Mouse (Mus musculus): ENCODE data around the gene BC048562. TPM values are rescaled to one million over a fixed set of nuclear protein-coding genes. Genes with fewer than 3 reads are reported as not detected.

BC048562 gene
- polyA plus RNA-seq, 1 experiment from 2014 or later = not detected

DNA sequence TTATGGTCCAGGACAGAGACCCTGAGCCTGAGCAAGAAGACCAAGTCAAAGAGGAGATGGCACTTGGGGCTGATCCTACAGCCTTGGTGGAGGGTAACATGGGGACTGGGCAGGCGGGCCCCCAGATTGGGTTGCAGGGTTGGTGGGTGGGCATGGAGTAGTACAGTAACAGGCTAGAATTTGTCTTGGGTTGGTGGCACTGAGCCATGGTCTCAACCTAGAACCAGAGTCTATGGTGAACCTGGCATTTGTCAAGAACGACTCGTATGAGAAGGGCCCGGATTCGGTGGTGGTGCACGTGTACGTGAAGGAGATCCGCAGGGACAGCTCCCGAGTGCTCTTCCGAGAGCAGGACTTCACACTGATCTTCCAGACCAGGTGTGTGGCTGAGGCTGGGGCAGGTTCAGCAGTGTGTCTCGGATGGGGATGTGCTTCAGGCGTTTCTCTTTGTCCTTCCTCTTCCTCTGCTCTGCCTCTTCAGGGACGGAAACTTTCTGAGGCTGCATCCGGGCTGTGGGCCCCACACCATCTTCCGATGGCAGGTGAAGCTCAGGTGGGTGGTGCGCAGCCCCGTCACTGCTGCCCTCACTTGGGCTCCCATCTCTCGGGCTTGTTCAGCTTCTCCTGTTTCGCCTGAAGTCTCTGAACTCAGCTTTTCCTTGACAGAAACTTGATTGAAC is 58.0 kb downstream of the BC048562 start:
- Histone ChIP-seq H3K36me3 (peaks cover 81% of the 10 kb centered on the region), H3K9me3 (no peaks in the 10 kb centered on the region), H3K9ac (no peak overlapping the region), H3K4me3 (no peak overlapping the region), H3K4me1 (peaks cover 24% of the 10 kb centered on the region), H3K4me2 (no peak overlapping the region), H3K27ac (no peak overlapping the region), H3K27me3 (no peaks in the 10 kb centered on the region)
- whole genome bisulfite sequencing = 93% methylated on average over 19 of the region's 19 CpGs
- no peak for ATAC-seq (ENCODE audit: insufficient number of reproducible peaks, low FRiP score, low TSS enrichment, low read depth)

DNA sequence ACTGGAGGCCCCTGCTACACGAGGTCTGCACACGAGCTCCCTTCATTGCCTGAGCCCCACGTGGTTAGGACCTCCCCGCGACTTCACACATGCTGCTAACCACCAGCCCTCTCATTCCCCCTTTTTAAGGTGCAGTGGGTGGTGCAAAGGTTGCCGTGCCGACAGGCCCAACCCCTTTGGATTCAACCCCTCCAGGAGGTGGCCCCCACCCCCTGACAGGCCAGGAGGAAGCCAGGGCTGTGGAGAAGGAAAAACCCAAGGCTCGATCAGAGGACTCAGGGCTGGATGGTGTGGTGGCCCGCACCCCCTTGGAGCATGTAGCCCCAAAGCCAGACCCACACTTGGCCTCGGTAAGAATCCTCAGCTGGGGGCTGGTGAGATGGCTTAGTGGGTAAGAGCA is 58.6 kb downstream of the BC048562 start:
- H3K4me3 ChIP-seq = no peak overlapping the region
- H3K9me3 ChIP-seq = no peaks in the 10 kb centered on the region
- H3K9ac ChIP-seq = no peak overlapping the region
- peaks cover 81% of the 10 kb centered on the region for H3K36me3 ChIP-seq
- WGBS = 85% methylated on average over 10 of the region's 10 CpGs
- no peaks in the 10 kb centered on the region for H3K27me3 ChIP-seq
- peaks cover 20% of the 10 kb centered on the region for H3K4me1 ChIP-seq
- ATAC-seq (ENCODE audit: insufficient number of reproducible peaks, low FRiP score, low TSS enrichment, low read depth) = no peak
- H3K27ac ChIP-seq = no peak overlapping the region
- H3K4me2 ChIP-seq = no peak overlapping the region

Other genes with a start within 250 kb of the BC048562 start
- gene Bsn, start 246.1 kb upstream of the BC048562 start, polyA plus RNA-seq (2015; fragmentation: Nextera tagmentation; extraction: Ambion mirVana) = 0.76 and 0.82 TPM in 2 replicates
- gene Dag1, start 172.5 kb upstream of the BC048562 start, polyA plus RNA-seq (2015; fragmentation: Nextera tagmentation; extraction: Ambion mirVana) = 86.6 and 107 TPM in 2 replicates
- 35.5 and 43.8 TPM in 2 replicates for gene Nicn1, start 146.1 kb upstream of the BC048562 start, polyA plus RNA-seq (2015; fragmentation: Nextera tagmentation; extraction: Ambion mirVana)
- gene Amt, start 139.6 kb upstream of the BC048562 start, polyA plus RNA-seq (2015; fragmentation: Nextera tagmentation; extraction: Ambion mirVana) = 8.3 and 9.5 TPM in 2 replicates
- gene Rhoa, start 130.4 kb upstream of the BC048562 start, polyA plus RNA-seq (2015; fragmentation: Nextera tagmentation; extraction: Ambion mirVana) = 470 and 473 TPM in 2 replicates
- 44.3 and 47.6 TPM in 2 replicates for gene Tcta, start 130.3 kb upstream of the BC048562 start, polyA plus RNA-seq (2015; fragmentation: Nextera tagmentation; extraction: Ambion mirVana)
- gene Gpx1, start 97.6 kb upstream of the BC048562 start, polyA plus RNA-seq (2015; fragmentation: Nextera tagmentation; extraction: Ambion mirVana) = 621 and 657 TPM in 2 replicates
- 99.6 and 108 TPM in 2 replicates for gene Usp4, start 88.6 kb upstream of the BC048562 start, polyA plus RNA-seq (2015; fragmentation: Nextera tagmentation; extraction: Ambion mirVana)
- gene 1700102P08Rik, start 43.7 kb upstream of the BC048562 start, polyA plus RNA-seq (2015; fragmentation: Nextera tagmentation; extraction: Ambion mirVana) = 0.72 and 0.74 TPM in 2 replicates
- gene Ccdc36, start 8.0 kb upstream of the BC048562 start, polyA plus RNA-seq (2015; fragmentation: Nextera tagmentation; extraction: Ambion mirVana) = 1.2 and 1.3 TPM in 2 replicates
- 56.3 and 57.8 TPM in 2 replicates for gene Ccdc71, start 24.0 kb downstream of the BC048562 start, polyA plus RNA-seq (2015; fragmentation: Nextera tagmentation; extraction: Ambion mirVana)
- gene Klhdc8b, start 25.1 kb downstream of the BC048562 start, polyA plus RNA-seq (2015; fragmentation: Nextera tagmentation; extraction: Ambion mirVana) = 30.6 and 32.5 TPM in 2 replicates
- 78.4 and 79.9 TPM in 2 replicates for gene Lamb2, start 43.3 kb downstream of the BC048562 start, polyA plus RNA-seq (2015; fragmentation: Nextera tagmentation; extraction: Ambion mirVana)
- 61.4 and 63.3 TPM in 2 replicates for gene Usp19, start 54.1 kb downstream of the BC048562 start, polyA plus RNA-seq (2015; fragmentation: Nextera tagmentation; extraction: Ambion mirVana)
- gene Qars, start 71.2 kb downstream of the BC048562 start, polyA plus RNA-seq (2015; fragmentation: Nextera tagmentation; extraction: Ambion mirVana) = 104 and 107 TPM in 2 replicates
- 112 TPM in 2 replicates for gene Qrich1, start 80.3 kb downstream of the BC048562 start, polyA plus RNA-seq (2015; fragmentation: Nextera tagmentation; extraction: Ambion mirVana)
- 151 and 157 TPM in 2 replicates for gene Impdh2, start 123.8 kb downstream of the BC048562 start, polyA plus RNA-seq (2015; fragmentation: Nextera tagmentation; extraction: Ambion mirVana)
- gene Ndufaf3, start 131.0 kb downstream of the BC048562 start, polyA plus RNA-seq (2015; fragmentation: Nextera tagmentation; extraction: Ambion mirVana) = 33.6 and 40.4 TPM in 2 replicates
- gene Dalrd3, start 133.4 kb downstream of the BC048562 start, polyA plus RNA-seq (2015; fragmentation: Nextera tagmentation; extraction: Ambion mirVana) = 109 and 122 TPM in 2 replicates
- gene Wdr6, start 142.3 kb downstream of the BC048562 start, polyA plus RNA-seq (2015; fragmentation: Nextera tagmentation; extraction: Ambion mirVana) = 89.6 and 95.0 TPM in 2 replicates
- 8.8 and 10.8 TPM in 2 replicates for gene P4htm, start 161.2 kb downstream of the BC048562 start, polyA plus RNA-seq (2015; fragmentation: Nextera tagmentation; extraction: Ambion mirVana)
- gene Arih2, start 212.9 kb downstream of the BC048562 start, polyA plus RNA-seq (2015; fragmentation: Nextera tagmentation; extraction: Ambion mirVana) = 43.8 and 44.4 TPM in 2 replicates
- 37.1 and 38.3 TPM in 2 replicates for gene Slc25a20, start 225.6 kb downstream of the BC048562 start, polyA plus RNA-seq (2015; fragmentation: Nextera tagmentation; extraction: Ambion mirVana)

All from limb, embryonic 15.5 days (tissue).